In genomic region chr4:136052060-136052459, GRCm38 (mm10) we compare ENCODE assay signal across 8 mouse cellular contexts. TPM values are rescaled to one million over a fixed set of nuclear protein-coding genes. Genes with fewer than 3 reads are reported as not detected.
A peak's percentile ranks its signal among the peaks of the same experiment; 100 is the strongest.
DNase-seq lines count a peak whose midpoint lies in the region; ATAC-seq lines count a peak whose summit lies in the region.

No protein-coding gene starts in this region.

- H3K9ac ChIP-seq in kidney, embryonic 15.5 days, result peak overlapping the region; percentile 99
- H3K9ac ChIP-seq in hindbrain, embryonic 15.5 days, result peak overlapping the region; percentile 97
- peak overlapping the region; percentile 89 for H3K9ac ChIP-seq in midbrain, embryonic 16.5 days (ENCODE audit: low read depth, low read length)

- peaks cover 52% of the 10 kb centered on the region for H3K36me3 ChIP-seq in kidney, embryonic 15.5 days
- peaks cover 31% of the 10 kb centered on the region for H3K36me3 ChIP-seq in hindbrain, embryonic 15.5 days
- peaks cover 20% of the 10 kb centered on the region for H3K36me3 ChIP-seq in midbrain, embryonic 16.5 days (ENCODE audit: control insufficient read depth, insufficient read depth, low read length)

- peak overlapping the region; percentile 98 for H3K4me3 ChIP-seq in kidney, embryonic 15.5 days (replicated peaks)
- peak overlapping the region; percentile 90 for H3K4me3 ChIP-seq in hindbrain, embryonic 15.5 days
- peak overlapping the region; percentile 86 for H3K4me3 ChIP-seq in midbrain, embryonic 16.5 days (ENCODE audit: low read depth, low read length)

- peaks cover 34% of the 10 kb centered on the region for H3K4me1 ChIP-seq in kidney, embryonic 15.5 days
- H3K4me1 ChIP-seq in hindbrain, embryonic 15.5 days (replicated peaks), result peaks cover 20% of the 10 kb centered on the region
- peaks cover 20% of the 10 kb centered on the region for H3K4me1 ChIP-seq in midbrain, embryonic 16.5 days (ENCODE audit: control insufficient read depth, insufficient read depth, low read length)

- no peaks in the 10 kb centered on the region for H3K9me3 ChIP-seq in kidney, embryonic 15.5 days (replicated peaks)
- no peaks in the 10 kb centered on the region for H3K9me3 ChIP-seq in hindbrain, embryonic 15.5 days
- H3K9me3 ChIP-seq in midbrain, embryonic 16.5 days (replicated peaks; ENCODE audit: control insufficient read depth, low read length, poor library complexity, severe bottlenecking), result no peaks in the 10 kb centered on the region

- WGBS in kidney, embryonic 15.5 days, result 4% methylated on average over 3 of the region's 3 CpGs
- WGBS in hindbrain, embryonic 15.5 days, result 5% methylated on average over 3 of the region's 3 CpGs
- WGBS in midbrain, embryonic 16.5 days, result 9% methylated on average over 3 of the region's 3 CpGs

- no peak for ATAC-seq in kidney, embryonic 15.5 days (replicated peaks; ENCODE audit: low FRiP score)
- ATAC-seq in hindbrain, embryonic 15.5 days (ENCODE audit: low FRiP score, low read depth), result no peak
- ATAC-seq in midbrain, embryonic 16.5 days, result no peak

- H3K27ac ChIP-seq in kidney, embryonic 15.5 days, result peak overlapping the region; percentile 87; the same call in 1 of the 2 replicates
- no peak overlapping the region for H3K27ac ChIP-seq in hindbrain, embryonic 15.5 days (replicated peaks)
- no peak overlapping the region for H3K27ac ChIP-seq in midbrain, embryonic 16.5 days (ENCODE audit: low read length)

- H3K27me3 ChIP-seq in kidney, embryonic 15.5 days, result no peaks in the 10 kb centered on the region
- H3K27me3 ChIP-seq in hindbrain, embryonic 15.5 days, result no peaks in the 10 kb centered on the region
- no peaks in the 10 kb centered on the region for H3K27me3 ChIP-seq in midbrain, embryonic 16.5 days (ENCODE audit: control insufficient read depth, insufficient read depth, low read depth, low read length)

- DNase-seq in kidney, postnatal 14 days, result no peak
- peak; percentile 33 for DNase-seq in adipocyte (ENCODE audit: low spot score)
- no peak for DNase-seq in layer of hippocampus, adult 8-10 months (ENCODE audit: low spot score in 2 of 2)
- DNase-seq in urinary bladder, postnatal 10 days (ENCODE audit: low spot score), result no peak
- DNase-seq in cerebellum, adult 18-20 months, result no peak

- peak overlapping the region; percentile 80 for H3K4me2 ChIP-seq in kidney, embryonic 15.5 days
- peak overlapping the region; percentile 88 for H3K4me2 ChIP-seq in hindbrain, embryonic 15.5 days
- peak overlapping the region; percentile 78 for H3K4me2 ChIP-seq in midbrain, embryonic 16.5 days (ENCODE audit: low read length)

RNA-seq across cellular contexts. Expression of gene Rpl11, which starts 1.2 kb away (rescaled TPM):
- polyA plus RNA-seq in kidney, embryonic 15.5 days (2015; fragmentation: Nextera tagmentation; extraction: Ambion mirVana), result 483 and 529 TPM in 2 replicates
- 257 and 270 TPM in 2 replicates for polyA plus RNA-seq in hindbrain, embryonic 15.5 days (2015; fragmentation: Nextera tagmentation; extraction: Ambion mirVana)
- polyA plus RNA-seq in midbrain, embryonic 16.5 days (2015; fragmentation: Nextera tagmentation; extraction: Ambion mirVana), result 245 and 251 TPM in 2 replicates
- total RNA-seq in layer of hippocampus, adult 8-10 months (2022), result 100 to 1,000 TPM; 193 to 354 (median 274) TPM

RNA-seq across cellular contexts. Expression of gene Eloa, which starts 30.5 kb away (rescaled TPM):
- 40.0 and 40.6 TPM in 2 replicates for polyA plus RNA-seq in kidney, embryonic 15.5 days (2015; fragmentation: Nextera tagmentation; extraction: Ambion mirVana)
- 26.9 and 27.2 TPM in 2 replicates for polyA plus RNA-seq in hindbrain, embryonic 15.5 days (2015; fragmentation: Nextera tagmentation; extraction: Ambion mirVana)
- 26.7 and 28.7 TPM in 2 replicates for polyA plus RNA-seq in midbrain, embryonic 16.5 days (2015; fragmentation: Nextera tagmentation; extraction: Ambion mirVana)
- total RNA-seq in layer of hippocampus, adult 8-10 months (2022), result 10 to 100 TPM; 26.3 to 30.5 (median 28.8) TPM
